Mouse (Mus musculus) bone marrow, adult 2 months (tissue): ENCODE results near the gene Idi1.
"Not testable (repeated sequence)": the region's sequence is repeated elsewhere in the genome, so short reads cannot be mapped to it uniquely, and the experiment has no call there.

Source experiments
- CTCF ChIP-seq: fragments of 200-500 bp; IDR thresholded peaks from 2 replicates; pipeline ENCODE4 v1.5.1; 2011; ENCODE audit warnings: low read length, control low read depth; ENCODE audit not compliant: control insufficient read depth, insufficient read depth
- POLR2A ChIP-seq: fragments of 200-500 bp; IDR thresholded peaks from 2 replicates; pipeline ENCODE4 v1.6.1; 2011; ENCODE audit warnings: low read depth, mild to moderate bottlenecking, control low read depth, low read length, borderline replicate concordance; ENCODE audit not compliant: control insufficient read depth

GRCm38 (mm10) chr13:8941701-8942100 is 56.4 kb downstream of the Idi1 start:
- TF ChIP-seq CTCF, POLR2A: not testable (repeated sequence)
